Mouse (Mus musculus): ENCODE results near the gene Foxp3.

DNA sequence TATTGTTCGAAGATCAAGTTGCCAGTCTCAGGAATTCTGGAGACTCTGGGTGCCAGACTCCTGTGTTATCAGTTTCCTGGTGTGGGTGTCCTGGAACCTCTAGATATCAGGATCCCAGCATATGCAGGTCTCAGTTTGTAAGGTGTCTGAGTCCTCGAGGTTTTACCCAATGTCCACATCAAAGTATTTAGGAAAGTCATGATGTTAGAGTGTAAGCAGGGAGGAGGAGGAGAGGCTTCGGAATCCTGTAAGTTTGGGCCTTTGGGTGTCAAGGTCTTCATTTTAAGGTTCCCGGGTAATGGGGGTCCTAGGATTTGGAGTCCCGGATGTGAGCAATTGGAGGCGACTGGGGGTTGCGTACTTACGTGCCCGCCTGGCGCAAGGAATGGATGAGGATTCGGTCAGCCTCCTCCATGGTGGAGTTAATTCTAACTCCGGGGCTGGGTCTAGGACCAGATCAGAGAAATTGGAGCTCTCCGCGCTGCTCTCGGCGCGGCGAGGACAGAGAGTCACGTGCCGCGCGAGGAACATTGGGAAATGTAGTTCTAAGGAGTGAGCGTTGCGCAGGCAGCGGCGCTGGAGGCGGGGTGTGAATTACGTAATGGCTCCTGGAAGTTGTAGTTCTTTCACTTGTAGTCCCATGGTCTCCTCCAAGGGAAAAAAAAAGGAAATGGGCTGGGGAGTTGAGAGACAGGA, 31.6 kb downstream of the Foxp3 start, which contains the start of gene Ccdc22:
- no peak; the same call in 1 of the 2 replicates for TF ChIP-seq POLR2A (IDR thresholded peaks at IDR 0.05; ENCODE audit: borderline replicate concordance, control insufficient read depth, low read depth, low read length)
- TF ChIP-seq CTCF (IDR thresholded peaks at IDR 0.05; ENCODE audit: control insufficient read depth, insufficient read depth, low read length): no peak
